In the genomic region with DNA sequence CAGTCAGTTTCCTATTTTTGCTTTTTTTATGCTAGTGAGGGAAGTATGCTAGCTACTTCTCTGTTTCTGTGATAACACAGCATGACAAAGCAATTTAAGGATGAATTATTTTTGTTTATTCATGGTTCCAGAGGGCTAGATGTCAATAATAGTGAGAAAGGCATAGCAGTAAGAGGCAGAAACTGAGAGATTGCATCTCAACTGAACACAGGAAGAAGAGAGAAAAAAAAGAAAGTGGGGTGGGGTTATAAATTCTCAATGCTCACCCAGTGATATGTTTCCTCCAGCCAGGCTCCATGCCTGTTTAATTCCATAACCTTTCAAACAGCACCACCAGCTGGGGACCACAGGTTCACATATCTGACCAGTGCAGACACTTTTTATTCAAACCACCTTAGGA, we compare ENCODE assay signal across 9 mouse cellular contexts. TPM values are rescaled to one million over a fixed set of nuclear protein-coding genes. Genes with fewer than 3 reads are reported as not detected.
A peak's percentile ranks its signal among the peaks of the same experiment; 100 is the strongest.
DNase-seq lines count a peak whose midpoint lies in the region; ATAC-seq and TF ChIP-seq lines count a peak whose summit lies in the region.
"Had no signal": no experiment of that assay in that cellular context is flagged by ENCODE, and none has a peak within 500 bp of the region (broad histone marks: within the 10 kb centered on the region; RNA-seq: fewer than 3 reads in every experiment).

No protein-coding gene starts in this region.

- no peaks in the 10 kb centered on the region for H3K36me3 ChIP-seq in lung, postnatal 0 days (ENCODE audit: insufficient read depth, low read length)
- H3K36me3 ChIP-seq: embryonic facial prominence, embryonic 15.5 days had no signal

- H3K27ac ChIP-seq in lung, postnatal 0 days (ENCODE audit: low read length): no peak overlapping the region
- H3K27ac ChIP-seq: embryonic facial prominence, embryonic 15.5 days had no signal

- no peaks in the 10 kb centered on the region for H3K4me1 ChIP-seq in lung, postnatal 0 days (ENCODE audit: insufficient read depth, low read depth, low read length)
- peaks cover 2% of the 10 kb centered on the region; the same call in 1 of the 2 replicates for H3K4me1 ChIP-seq in lung, adult 2 months (ENCODE audit: control insufficient read depth, insufficient read depth, low read length)
- H3K4me1 ChIP-seq: embryonic facial prominence, embryonic 15.5 days had no signal

- peak; percentile 7 for DNase-seq in adrenal gland, adult 2 months
- no peak for DNase-seq in adrenal gland, adult 18-20 months (ENCODE audit: low spot score in 2 of 2)
- DNase-seq in lung, postnatal 0 days (ENCODE audit: low spot score): no peak
- no peak for DNase-seq in lung, adult 2 months
- peak; percentile 27 to 28 for DNase-seq in left cerebral cortex, postnatal 10 days (ENCODE audit: extremely low spot score in 1 of 2, low spot score in 2 of 2)
- DNase-seq in retina, adult 2 months (ENCODE audit: low read depth, low spot score): peak; percentile 15
- no peak for DNase-seq in B cell, adult 2 months

- H3K4me3 ChIP-seq in lung, postnatal 0 days (ENCODE audit: low read depth, low read length): no peak overlapping the region
- H3K4me3 ChIP-seq in lung, adult 2 months (replicated peaks; ENCODE audit: extremely low read depth, low read depth, low read length): no peak overlapping the region
- H3K4me3 ChIP-seq: embryonic facial prominence, embryonic 15.5 days had no signal

- no peaks in the 10 kb centered on the region for H3K27me3 ChIP-seq in lung, postnatal 0 days (replicated peaks; ENCODE audit: insufficient read depth, low read length)
- H3K27me3 ChIP-seq: embryonic facial prominence, embryonic 15.5 days had no signal

- no peak overlapping the region for H3K9ac ChIP-seq in lung, postnatal 0 days (replicated peaks; ENCODE audit: low read depth)
- H3K9ac ChIP-seq: embryonic facial prominence, embryonic 15.5 days had no signal

- peak; percentile 43 for TF ChIP-seq CTCF in lung, postnatal 0 days (IDR thresholded peaks at IDR 0.05)
- no peak for TF ChIP-seq CTCF in lung, adult 2 months (IDR thresholded peaks at IDR 0.05; ENCODE audit: insufficient read depth, low read length)

- no peak for ATAC-seq in lung, postnatal 0 days
- peak; percentile 69 for ATAC-seq in erythroblast, adult 5-6 weeks (replicated peaks; ENCODE audit: low FRiP score, poor library complexity, severe bottlenecking)

- intact Hi-C loops in left cerebral cortex, postnatal 10 days (cut with DNase I): no loop called here

- no peak for TF ChIP-seq POLR2A in lung, adult 2 months (IDR thresholded peaks at IDR 0.05; ENCODE audit: borderline replicate concordance, extremely low read depth, low read depth, low read length)

- no peak overlapping the region for H3K4me2 ChIP-seq in lung, postnatal 0 days (replicated peaks; ENCODE audit: low read depth, low read length)
- H3K4me2 ChIP-seq: embryonic facial prominence, embryonic 15.5 days had no signal

- no peak for TF ChIP-seq EP300 in lung, postnatal 0 days (IDR thresholded peaks at IDR 0.05)

- no peaks in the 10 kb centered on the region for H3K9me3 ChIP-seq in lung, postnatal 0 days (ENCODE audit: low read length)
- H3K9me3 ChIP-seq: embryonic facial prominence, embryonic 15.5 days had no signal

RNA-seq across cellular contexts. Expression of gene Mmrn1, which starts 6.6 kb away (rescaled TPM):
- 1 to 10 TPM; 1.0 to 1.5 TPM for total RNA-seq in adrenal gland, adult 2 months (2021)
- 0.11 TPM in 1 of 2 replicates, not detected in the other for polyA plus RNA-seq in adrenal gland, adult 2 months (2012; rRNA removed)
- total RNA-seq in adrenal gland, adult 18-20 months (2021): 1 to 10 TPM in 1 of 2 experiments, under 1 TPM in 1; 0.50 to 1.4 TPM
- polyA plus RNA-seq in lung, postnatal 0 days (2015; fragmentation: Nextera tagmentation; extraction: Ambion mirVana): 7.1 and 7.4 TPM in 2 replicates
- polyA plus RNA-seq in lung, adult 2 months (2012; rRNA removed): 2.9 and 4.0 TPM in 2 replicates
- 2.9 and 3.8 TPM in 2 replicates for total RNA-seq in erythroblast, adult 5-6 weeks (2015; ENCODE audit: low replicate concordance)
- 0.84 and 2.5 TPM in 2 replicates for total RNA-seq in erythroblast, adult 5-6 weeks (2017; ENCODE audit: low replicate concordance)
- 1 to 10 TPM; 1.1 to 1.2 TPM for total RNA-seq in left cerebral cortex, postnatal 10 days (2021)

Comparison
In these comparisons a context has a peak if more than half of its experiments do, and no peak if none do; other contexts are left out.
1. DNase-seq: peak in adrenal gland, adult 2 months (single experiment), left cerebral cortex, postnatal 10 days (2 of 2) and retina, adult 2 months (single experiment); none in adrenal gland, adult 18-20 months (0 of 2), lung, postnatal 0 days (single experiment), lung, adult 2 months (single experiment) and B cell, adult 2 months (0 of 2).